Mouse (Mus musculus): ENCODE measurements around the gene Swt1.
"Not testable (repeated sequence)": the region's sequence is repeated elsewhere in the genome, so short reads cannot be mapped to it uniquely, and the experiment has no call there.

The Swt1 gene

DNA sequence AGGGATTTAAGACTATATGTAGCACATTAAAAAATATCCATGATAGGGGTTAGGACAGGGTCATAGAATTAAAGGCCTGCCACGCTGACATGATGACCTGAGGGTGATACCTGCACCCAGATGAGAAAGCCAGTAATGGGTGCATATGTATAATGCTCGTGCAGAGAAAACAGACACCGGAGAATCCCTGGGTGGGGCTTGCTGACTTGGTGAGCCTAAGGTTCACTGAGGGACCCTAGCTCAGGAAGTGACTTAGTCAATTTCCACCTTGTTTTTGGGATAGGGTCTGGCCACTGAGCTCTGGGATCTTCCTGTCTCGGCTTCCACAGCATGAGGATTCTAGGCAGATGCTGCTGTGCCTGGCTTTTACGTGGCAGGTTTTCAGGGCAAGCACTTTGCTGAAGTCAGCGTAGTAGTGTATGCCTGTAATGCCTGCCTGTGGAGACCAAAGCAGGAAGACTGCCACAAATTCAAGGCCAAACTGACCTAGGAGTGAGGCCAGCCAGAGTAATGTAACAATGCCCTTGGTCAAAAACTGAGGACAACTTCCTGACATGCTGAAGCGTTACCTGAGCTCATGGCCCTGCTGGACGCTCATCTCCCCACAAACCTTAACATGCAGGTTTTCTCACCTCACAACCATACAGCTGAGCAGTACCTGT, 61.2 kb downstream of the Swt1 start:
- no peak for DNase-seq

DNA sequence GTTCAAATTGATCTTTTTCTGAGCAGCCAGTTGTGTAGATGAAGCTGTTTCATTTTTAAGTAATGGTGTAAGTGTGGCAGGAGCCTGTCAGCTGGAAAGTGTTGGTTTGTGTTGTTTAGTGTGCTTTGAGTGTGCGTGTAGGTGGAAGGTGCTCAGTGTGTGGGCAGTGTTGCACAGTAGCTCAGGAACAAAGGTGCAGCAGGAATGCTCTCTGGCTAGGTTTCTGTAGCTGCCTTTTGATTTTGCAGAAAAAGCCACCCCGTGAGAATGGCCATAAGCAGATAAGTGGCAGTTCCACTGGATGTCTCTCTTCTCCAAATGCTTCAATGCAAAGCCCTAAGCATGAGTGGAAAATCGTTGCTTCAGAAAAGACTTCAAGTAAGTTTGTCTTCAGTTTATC, 68.9 kb downstream of the Swt1 start:
- DNase-seq = no peak

DNA sequence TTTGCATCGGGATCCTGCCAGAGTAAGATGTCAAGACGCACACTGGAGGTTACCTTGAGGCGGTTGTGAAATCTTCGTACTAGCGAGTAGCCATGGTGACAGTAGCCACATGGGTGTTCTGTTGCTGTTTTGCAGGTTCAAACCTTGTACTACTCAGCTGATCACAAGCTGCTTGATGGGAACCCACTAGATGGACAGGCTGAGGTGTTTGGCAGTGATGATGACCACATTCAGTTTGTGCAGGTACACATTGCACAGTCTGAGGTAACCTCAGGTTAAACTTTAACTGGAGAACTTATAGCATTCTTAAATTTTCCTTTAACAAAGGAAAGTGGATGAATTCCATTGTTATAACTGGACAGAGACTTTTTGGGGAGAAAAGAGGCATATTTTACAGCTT, 72.3 kb downstream of the Swt1 start:
- DNase-seq = no peak

DNA sequence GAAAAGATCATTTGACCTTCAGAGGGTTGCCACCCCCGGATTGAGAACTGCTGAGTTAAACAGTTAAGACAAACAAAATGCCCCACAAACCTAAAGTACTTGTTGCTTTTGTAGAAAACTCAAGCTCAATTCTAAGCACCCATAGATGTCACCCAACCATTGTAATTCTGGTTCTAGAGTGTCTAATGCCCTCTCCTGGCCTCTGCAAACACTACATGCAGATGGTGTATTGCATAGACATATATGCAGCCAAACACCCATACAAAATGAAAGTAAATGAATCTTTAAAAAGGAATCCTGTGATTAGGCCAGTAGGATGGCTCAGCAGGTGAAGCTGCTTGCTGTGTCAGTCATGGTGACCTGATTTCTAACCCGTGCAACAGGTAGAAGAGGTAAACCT, 75.3 kb downstream of the Swt1 start:
- no peak for DNase-seq

DNA sequence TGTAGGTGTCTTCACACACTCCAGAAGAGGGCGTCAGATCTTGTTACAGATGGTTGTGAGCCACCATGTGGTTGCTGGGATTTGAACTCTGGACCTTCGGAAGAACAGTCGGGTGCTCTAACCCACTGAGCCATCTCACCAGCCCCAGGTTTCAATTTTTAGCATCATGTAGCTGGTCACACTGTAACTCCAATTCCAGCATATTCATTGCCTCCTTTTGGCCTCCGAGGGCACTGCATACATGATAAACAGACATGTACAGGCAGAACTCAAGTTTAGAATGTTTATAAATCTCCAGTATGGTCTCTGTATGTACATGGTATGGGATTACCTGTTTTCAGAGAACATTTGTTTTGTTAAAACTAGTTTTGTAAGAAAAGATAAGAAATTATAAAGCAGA, 80.0 kb downstream of the Swt1 start:
- DNase-seq = not testable (repeated sequence)

DNA sequence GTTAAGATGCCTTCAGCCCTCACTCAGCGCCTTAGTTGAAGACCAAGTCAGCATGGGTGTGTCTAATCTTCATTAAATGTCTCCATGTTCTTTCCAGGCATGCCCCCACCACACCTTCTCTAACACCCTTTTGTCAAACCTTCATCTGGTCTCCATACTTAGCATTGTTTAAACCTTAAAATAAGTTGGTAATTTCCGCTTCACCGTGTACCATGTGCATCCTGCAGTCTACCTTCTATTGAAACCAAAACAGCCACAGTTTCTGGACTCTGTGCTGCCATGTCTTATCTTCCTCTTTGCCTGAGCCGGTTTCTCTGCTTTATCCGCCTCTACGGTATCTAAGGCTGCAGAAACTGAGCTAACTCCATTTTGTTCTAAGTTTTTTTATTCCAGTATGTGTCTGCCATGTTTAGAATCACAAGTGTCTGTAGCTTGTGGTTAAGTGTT, 81.6 kb downstream of the Swt1 start:
- no peak for DNase-seq

DNA sequence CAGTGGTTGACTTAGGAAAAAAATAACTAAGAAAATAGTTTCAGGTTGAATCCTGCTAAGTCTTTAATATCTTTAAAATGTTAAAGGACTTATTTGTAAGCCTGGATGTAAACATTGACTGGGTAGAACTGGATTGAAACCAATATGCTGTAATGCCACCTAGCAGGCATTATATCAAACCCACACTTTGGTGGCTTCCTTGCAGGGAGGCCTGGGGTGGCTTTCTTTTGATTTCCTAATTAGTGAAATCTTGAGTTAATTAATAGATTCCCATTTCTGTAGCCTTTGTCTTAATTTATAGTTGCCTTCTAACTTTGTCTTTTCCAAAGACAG, 82.4 kb downstream of the Swt1 start:
- no peak for DNase-seq

DNA sequence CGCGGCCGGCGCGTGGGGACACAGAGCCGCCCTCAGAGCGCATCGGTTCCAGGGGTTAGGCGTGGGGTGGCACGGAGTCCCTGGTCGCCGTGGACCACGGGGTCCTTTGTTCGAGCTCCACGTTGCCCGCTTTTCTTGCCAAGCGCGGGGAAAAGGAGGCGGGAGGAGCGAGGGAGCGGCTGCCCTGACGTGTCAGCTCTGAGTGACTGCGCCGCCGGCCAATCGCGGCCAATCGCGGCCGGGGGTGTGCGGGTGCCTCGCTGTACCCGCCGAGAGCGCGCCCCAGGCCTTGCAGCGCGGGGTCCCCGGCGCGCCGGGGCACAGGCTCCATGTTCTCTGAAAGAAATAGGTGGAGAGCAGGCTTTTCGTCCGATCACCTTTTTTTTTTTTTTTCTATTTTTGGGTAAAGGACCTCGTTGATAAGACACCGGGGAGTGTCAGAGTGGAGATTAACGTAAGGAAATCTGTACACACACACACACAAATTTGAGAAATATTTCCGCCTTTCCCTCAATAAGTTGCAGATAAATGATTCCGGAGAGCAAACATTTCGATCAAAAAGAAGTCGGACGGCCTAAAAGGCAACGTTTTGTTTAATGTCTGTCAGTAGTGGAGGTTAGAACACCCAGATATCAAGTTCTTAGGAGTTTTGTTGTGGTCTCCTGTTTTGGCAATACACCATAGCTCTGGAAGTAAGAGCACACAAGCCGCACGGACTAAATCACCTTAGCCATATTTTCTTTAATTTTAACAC, 83.0 kb downstream of the Swt1 start:
- peak; percentile 98 for DNase-seq

DNA sequence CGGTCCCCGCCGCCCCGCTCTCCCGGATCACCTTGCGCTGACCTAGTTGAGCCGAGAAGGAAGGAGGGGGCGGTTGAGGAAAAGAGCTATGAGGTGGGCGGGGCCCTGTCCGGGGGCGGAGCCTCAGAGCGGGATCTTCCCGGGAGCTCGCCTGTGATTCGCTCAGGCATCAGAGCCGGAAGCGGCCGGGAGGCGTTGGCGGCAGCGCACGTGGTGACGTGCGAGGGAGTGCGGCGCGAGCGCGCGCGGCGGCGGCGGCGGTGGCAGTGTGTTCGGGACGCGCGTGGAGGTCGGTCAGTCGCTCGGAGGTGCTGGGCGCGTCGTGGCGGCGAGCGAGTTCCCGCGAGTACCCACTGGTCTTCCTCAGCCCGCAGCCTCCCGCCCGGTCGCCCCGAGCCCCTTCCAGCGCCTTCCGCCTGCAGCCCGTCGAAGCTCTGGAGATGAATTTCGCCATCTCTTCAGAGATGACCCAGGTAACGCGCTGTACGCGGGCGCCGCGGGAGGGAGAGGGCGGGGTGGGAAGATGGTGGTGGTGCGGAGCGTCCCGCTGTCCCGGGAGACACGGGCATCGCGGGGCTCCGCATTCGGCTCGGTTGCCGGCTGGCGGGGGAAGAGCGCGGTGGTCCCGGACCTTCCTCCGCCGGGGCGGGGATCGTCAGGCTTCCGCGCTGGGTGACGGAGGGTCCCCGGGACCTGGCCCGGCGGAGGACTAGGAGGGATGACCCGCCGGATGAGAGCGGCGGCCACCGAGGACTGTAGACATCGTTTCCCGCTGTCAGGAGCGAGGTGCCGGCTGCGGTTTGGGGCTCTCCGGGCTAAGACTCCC, 83.8 kb downstream of the Swt1 start, which contains the start of gene Ivns1abp:
Gene Ivns1abp, plus strand, starts transcription at position 195 of the 826 bp plus-strand sequence.
- DNase-seq = peak; percentile 95

DNA sequence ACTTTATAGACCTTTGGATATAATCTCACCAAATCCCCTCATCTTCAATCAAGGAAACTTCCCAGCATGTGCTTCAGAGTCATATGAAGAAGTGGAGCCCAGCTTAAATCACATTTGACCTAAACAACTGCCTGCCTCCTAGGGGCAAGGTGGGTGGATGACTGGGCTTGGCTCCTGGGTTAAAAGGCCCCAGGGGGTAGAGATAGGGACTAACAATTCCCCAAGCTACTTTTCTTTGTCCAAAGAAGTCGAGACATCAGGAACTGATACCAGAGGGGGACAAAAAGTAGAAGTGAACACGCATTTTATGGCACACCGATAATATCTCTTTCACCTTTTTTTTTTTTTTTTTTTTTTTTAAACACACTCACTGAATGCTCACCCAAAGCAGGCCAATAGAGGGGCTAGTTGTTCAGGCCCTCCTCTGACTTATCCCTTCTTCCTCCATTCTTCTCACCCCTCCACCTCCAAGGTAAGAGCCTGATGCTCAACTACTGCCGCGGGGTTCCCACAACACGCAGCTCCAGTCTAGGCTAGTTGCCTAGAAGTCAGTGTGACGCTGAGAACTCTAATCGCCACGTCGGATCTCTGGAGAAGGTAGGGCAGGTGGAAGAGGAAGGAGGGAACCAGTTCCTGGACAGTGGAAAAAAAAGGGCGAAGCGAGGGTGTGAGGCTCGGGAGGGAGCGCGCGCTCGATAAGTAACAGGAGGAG, 84.5 kb downstream of the Swt1 start:
- DNase-seq = no peak

DNA sequence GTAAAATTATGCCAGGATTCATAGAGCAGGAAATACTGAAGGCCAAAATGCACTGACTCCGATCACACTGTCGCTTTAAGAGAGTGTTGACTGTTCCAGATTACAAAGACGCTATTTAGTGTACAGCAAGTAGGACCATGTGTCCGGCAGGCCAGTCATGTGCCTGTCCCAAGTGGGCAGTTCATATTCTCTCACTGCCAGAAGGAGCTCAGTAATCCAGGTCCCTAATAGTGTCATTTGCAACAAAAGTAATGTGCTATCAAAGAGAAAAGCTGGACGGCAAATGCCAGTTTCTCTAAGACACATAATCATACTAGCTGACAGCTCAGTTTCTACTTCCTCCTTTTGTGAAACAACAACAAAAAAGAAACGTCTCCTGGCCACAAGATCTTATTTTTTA, 85.3 kb downstream of the Swt1 start:
- no peak for DNase-seq

DNA sequence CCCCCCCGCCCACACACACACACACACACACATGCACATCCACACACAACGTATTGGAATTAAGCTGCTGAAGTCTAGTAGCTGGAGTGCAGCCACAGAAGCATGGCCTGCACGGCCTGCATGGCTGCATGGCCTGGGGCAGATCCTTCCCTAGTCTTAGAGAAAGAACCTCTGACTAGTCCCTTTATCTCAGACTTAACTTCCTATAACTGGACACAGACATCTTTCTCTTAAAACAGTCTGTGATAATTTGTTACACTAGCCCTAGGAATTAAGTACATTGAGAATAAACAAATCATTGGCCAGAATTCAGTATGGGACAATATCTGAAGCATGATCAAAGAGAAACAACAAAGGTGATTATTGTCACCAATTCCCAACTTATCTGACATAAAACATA, 85.9 kb downstream of the Swt1 start:
- DNase-seq = no peak

DNA sequence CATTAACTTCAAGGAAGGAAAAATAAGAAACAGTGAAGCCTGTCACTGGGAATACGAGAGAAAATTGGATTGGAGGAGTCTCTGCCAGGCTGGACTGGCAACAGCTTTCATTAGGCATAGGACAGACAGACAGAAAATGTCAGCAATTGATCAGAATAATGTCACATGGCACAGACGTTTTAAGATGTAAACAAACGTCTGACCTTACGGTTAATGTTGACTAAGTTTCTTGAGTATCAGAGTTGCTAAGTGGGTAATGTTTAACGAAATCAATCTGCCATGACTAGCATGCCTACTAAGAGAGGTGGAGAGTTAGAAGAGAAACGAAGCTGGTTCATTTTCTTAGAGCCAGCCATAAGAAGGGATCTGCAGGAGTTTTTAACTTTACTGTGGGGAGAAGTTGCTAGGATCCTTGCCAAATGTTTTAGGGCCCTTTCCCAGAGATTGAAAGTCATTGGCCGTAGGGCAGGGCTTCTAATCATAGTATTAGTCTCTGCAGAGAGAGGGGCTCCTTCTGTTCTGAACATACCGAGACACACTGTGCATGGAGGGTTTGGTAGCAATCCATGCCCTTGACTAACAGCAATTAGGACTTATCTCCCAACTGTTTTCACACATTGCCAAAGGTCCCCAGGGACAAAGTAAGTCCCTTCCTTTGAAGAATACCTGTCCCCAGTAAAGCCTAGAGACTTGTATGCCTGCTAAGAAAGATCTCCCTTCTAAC, 86.8 kb downstream of the Swt1 start:
- DNase-seq = no peak

DNA sequence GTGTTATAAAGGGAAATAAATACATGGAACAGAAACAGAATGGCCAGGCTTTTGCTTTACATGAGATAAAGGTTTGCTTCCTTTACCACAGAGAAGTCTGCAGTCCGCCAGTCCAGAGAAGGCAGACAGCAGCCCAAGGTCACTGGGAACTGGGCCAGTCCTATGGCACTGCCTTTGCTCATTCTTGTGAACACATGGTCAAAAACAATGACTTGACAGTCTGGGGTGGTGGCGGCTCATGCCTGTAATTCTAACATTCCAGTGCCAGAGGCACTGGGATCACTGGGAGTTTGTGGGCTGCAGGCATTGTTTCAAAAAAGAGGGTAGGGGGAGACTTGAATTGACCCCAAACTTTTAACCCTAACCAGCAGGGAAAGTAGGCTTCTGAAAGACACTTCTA, 89.3 kb downstream of the Swt1 start:
- DNase-seq = no peak

DNA sequence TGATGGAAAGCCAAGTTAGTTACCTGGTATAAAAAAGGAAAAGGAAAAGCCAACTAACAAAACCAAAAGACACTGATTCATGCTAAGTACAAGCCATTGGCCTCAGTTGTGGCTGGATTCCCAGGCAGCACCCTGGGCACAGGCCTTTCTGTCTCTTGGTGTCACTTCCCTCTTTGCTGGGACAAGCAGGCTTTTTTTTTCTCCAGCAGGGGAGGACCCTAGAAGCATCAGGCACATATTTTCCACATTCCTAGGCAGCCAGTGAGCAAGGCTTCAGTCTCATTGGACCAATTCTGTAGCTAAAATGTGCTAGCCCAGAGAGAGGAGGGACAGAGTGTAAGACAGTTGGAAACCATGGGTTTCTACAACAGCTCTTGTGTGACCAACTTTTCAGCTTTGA, 90.0 kb downstream of the Swt1 start:
- DNase-seq = no peak

DNA sequence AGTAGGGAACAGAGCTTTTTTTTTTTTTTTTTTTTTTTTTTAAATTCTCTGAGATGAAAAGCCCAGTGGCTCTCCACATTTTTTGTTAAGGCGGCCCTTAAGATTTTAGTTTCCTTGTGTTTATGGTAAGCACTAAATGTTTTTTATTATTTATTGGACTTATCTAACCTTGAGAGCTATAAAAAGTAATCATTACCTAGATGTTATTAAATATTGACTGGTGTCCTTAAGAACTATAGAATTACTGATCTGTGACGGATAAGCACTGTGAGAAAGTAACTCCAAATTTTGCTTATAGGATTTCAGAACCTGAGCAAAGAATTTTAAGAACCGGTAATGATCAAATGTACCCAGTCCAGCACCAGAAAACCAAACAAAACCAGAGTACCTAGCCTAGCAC, 95.4 kb downstream of the Swt1 start:
- DNase-seq = no peak

DNA sequence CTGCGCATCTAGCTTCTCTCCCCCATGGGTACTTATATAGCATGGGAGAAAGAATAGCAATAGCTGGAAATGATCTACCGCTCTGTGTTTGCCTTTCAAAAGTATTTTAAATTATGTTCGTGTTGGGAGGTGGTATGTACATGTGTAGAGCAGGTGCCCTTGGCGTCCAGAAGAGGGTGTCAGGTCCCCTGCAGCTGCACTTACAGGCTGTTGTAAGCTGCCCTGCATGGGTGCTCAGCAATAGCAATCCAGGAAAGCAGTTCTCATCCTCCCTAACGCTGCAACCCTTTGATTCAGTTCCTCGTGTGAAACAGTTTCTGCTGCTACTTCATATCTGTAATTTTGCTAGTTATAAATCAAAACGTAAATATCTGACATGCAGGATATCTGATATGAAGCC, 98.7 kb downstream of the Swt1 start:
- DNase-seq = no peak

DNA sequence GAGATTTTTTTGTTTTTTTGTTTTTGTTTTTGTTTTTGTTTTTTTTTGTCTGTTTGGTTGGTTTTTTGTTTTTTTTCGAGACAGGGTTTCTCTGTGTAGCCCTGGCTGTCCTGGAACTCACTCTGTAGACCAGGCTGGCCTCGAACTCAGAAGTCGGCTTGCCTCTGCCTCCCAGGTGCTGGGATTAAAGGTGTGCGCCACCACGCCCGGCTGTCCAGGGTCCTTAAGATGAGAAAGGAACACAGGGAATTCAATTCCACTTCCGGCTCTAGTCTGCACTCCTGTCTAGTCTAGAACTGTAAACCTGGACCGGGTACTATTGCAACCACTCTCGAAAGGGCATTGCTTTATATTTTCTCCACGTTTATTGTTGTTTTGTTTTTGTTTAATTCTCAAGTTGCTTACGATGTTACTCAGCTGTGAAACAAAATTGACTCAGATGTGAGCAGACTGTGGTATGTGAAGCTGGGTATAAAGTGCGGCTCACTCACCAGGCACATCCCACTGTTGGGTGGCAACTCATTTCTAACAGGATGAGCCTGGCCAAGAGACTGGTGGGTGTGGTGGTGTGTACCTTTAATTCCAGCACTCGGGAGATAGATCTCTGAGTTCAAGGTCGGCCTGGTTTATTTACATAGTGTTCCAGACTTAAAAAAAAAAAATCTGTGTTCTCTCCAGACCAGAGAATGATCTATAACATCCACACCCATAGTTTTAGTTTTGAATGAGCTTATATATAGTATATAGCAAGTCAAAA, 99.7 kb downstream of the Swt1 start:
- no peak for DNase-seq

DNA sequence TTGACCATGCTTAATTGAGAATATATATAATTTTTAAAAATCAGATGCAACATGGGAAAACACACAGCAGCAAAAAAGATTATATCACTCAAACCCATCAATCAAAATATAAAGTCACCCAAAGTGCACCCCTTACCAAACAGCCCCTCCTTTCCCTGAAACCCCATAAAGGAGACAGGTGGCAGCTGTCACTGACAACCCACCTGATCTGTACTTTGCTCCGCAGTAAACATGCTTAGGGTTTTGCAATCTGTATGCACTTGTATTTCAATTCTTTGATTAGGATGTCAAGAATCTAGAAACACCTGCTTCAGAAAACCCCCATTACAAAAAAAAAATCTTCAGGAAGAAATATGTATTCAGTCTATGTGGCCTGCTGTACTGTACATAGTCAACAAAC, 102.9 kb downstream of the Swt1 start:
- no peak for DNase-seq

DNA sequence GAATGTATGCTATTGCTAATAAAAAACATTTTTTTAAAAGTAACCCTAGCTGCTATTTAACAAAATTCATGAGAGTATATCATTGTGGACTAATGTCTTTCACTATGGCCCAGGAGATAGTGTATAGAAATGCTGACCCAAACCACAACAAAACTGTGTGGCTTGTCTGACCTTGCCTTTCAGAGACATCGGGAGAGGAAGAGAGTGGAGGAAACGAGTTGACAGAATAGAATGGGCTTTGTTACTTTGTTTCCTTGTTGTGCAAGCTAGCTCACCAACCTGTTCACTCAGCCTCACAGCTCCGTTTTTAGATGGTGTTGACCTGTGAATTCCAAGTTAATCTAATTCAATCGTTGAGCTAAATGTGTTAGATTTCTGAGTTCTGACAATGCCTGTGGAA, 107.8 kb downstream of the Swt1 start:
- no peak for DNase-seq

DNA sequence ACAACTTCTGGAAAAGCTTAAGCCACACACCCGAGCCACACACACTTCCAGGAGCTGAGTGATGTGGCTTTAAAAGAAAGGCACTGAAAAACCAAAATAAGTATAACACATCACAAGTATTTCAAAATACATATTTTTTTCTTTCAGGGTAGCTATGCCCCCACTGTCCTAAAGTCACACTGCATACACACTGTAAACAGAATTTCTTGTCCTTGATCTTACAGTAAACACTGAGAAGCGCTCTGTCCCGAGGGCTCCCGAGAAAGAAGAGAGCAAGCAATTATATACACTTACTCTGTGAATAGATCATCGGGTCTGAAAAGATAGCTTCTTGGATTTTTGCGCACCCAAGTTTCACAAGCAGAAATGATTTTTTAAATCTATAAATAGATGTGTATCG, 109.0 kb downstream of the Swt1 start:
- DNase-seq = no peak
